Comparison of ENCODE assay signal across 8 mouse cellular contexts in genomic region chr8:105259721-105260320, GRCm38 (mm10). TPM values are rescaled to one million over a fixed set of nuclear protein-coding genes. Genes with fewer than 3 reads are reported as not detected.
DNase-seq lines count a peak whose midpoint lies in the region; ATAC-seq and TF ChIP-seq lines count a peak whose summit lies in the region.

No protein-coding gene starts in this region.

- intact Hi-C loops in left cerebral cortex, adult 2 months (cut with DNase I) = no loop called here
- intact Hi-C loops in gastrocnemius, postnatal 36 days (cut with DNase I) = loop anchor here (5.0 kb wide), 1 partner anchor 88 kb away; the partner anchor contains the start of gene Cbfb

- 0 out of 2 replicates have a peak, but pooled peaks have one; percentile 32 for ATAC-seq in intestine, postnatal 0 days
- no peak for ATAC-seq in liver, embryonic 12.5 days
- ATAC-seq in monocyte, adult 5-6 weeks (replicated peaks; ENCODE audit: insufficient number of reproducible peaks, low FRiP score, low TSS enrichment, poor library complexity, severe bottlenecking) = peak; percentile 48

- H3K9me3 ChIP-seq in intestine, postnatal 0 days (ENCODE audit: control insufficient read depth) = no peaks in the 10 kb centered on the region
- H3K9me3 ChIP-seq in liver, embryonic 12.5 days (replicated peaks) = no peaks in the 10 kb centered on the region

- peak; percentile 97 for TF ChIP-seq CTCF in left cerebral cortex, adult 2 months (IDR thresholded peaks at IDR 0.05)
- TF ChIP-seq CTCF in intestine, postnatal 0 days (IDR thresholded peaks at IDR 0.05; ENCODE audit: low read depth) = peak; percentile 100

- 5% methylated on average over 30 of the region's 30 CpGs for WGBS in intestine, postnatal 0 days
- 4% methylated on average over 30 of the region's 30 CpGs for WGBS in liver, embryonic 12.5 days (ENCODE audit: insufficient replicate concordance)

- DNase-seq in left cerebral cortex, adult 2 months (ENCODE audit: extremely low spot score in 1 of 2, low spot score in 2 of 2) = peak; percentile 65 to 82
- no peak for DNase-seq in left cerebral cortex, adult 11 months (ENCODE audit: low spot score)
- peak; percentile 86 for DNase-seq in embryo, embryonic 10.5 days (ENCODE audit: low spot score)
- DNase-seq in gastrocnemius, postnatal 36 days = peak; percentile 59 to 71
- peak; percentile 77 to 95 for DNase-seq in spleen, postnatal 4 days (ENCODE audit: low spot score in 2 of 2)

- H3K27ac ChIP-seq in left cerebral cortex, adult 2 months = no peak overlapping the region
- H3K27ac ChIP-seq in intestine, postnatal 0 days (ENCODE audit: low read depth, low read length) = no peak overlapping the region
- H3K27ac ChIP-seq in liver, embryonic 12.5 days = no peak overlapping the region

- H3K4me1 ChIP-seq in intestine, postnatal 0 days (replicated peaks; ENCODE audit: control insufficient read depth, insufficient read depth, low read length) = peaks cover 19% of the 10 kb centered on the region
- peaks cover 55% of the 10 kb centered on the region for H3K4me1 ChIP-seq in liver, embryonic 12.5 days

- peak overlapping the region; percentile 44 for H3K4me3 ChIP-seq in left cerebral cortex, adult 2 months
- H3K4me3 ChIP-seq in intestine, postnatal 0 days (ENCODE audit: low read depth, low read length) = peak overlapping the region; percentile 20
- H3K4me3 ChIP-seq in liver, embryonic 12.5 days = peak overlapping the region; percentile 47

- peak overlapping the region; percentile 60 for H3K4me2 ChIP-seq in intestine, postnatal 0 days (replicated peaks; ENCODE audit: low read depth)
- peak overlapping the region; percentile 79 for H3K4me2 ChIP-seq in liver, embryonic 12.5 days

- H3K27me3 ChIP-seq in intestine, postnatal 0 days (replicated peaks; ENCODE audit: control insufficient read depth, insufficient read depth, low read length) = peaks cover 10% of the 10 kb centered on the region; the same call in 1 of the 2 replicates
- H3K27me3 ChIP-seq in liver, embryonic 12.5 days (replicated peaks) = peaks cover 76% of the 10 kb centered on the region

- H3K9ac ChIP-seq in intestine, postnatal 0 days (ENCODE audit: low read depth, low read length) = no peak overlapping the region
- peak overlapping the region; percentile 29; the same call in 1 of the 2 replicates for H3K9ac ChIP-seq in liver, embryonic 12.5 days

- H3K36me3 ChIP-seq in intestine, postnatal 0 days (ENCODE audit: control insufficient read depth, insufficient read depth) = peaks cover 6% of the 10 kb centered on the region; the same call in 1 of the 2 replicates
- H3K36me3 ChIP-seq in liver, embryonic 12.5 days = no peaks in the 10 kb centered on the region

RNA-seq across cellular contexts. Expression of gene Tradd, which starts 4.6 kb away (rescaled TPM):
- total RNA-seq in left cerebral cortex, adult 2 months (2021) = 1 to 10 TPM; 8.0 TPM
- 1 to 10 TPM; 2.8 to 3.7 TPM for total RNA-seq in gastrocnemius, postnatal 36 days (2021)
- polyA plus RNA-seq in intestine, postnatal 0 days (2015; fragmentation: Nextera tagmentation; extraction: Ambion mirVana) = 50.6 TPM in 2 replicates
- polyA plus RNA-seq in liver, embryonic 12.5 days (2016; fragmentation: Nextera tagmentation; extraction: Ambion mirVana) = 17.7 and 18.3 TPM in 2 replicates
- 16.2 to 28.9 TPM (median 23.3 TPM) in 3 replicates for total RNA-seq in monocyte, adult 5-6 weeks (2017)

RNA-seq across cellular contexts. Expression of gene Fbxl8, which starts 4.6 kb away (rescaled TPM):
- total RNA-seq in left cerebral cortex, adult 2 months (2021) = 1 to 10 TPM in 1 of 2 experiments, under 1 TPM in 1; 1.00 to 1.1 TPM
- 1 to 10 TPM in 1 of 2 experiments, under 1 TPM in 1; 0.87 to 1.3 TPM for total RNA-seq in gastrocnemius, postnatal 36 days (2021)
- 6.0 and 6.2 TPM in 2 replicates for polyA plus RNA-seq in intestine, postnatal 0 days (2015; fragmentation: Nextera tagmentation; extraction: Ambion mirVana)
- 1.2 and 1.5 TPM in 2 replicates for polyA plus RNA-seq in liver, embryonic 12.5 days (2016; fragmentation: Nextera tagmentation; extraction: Ambion mirVana)
- 3.6 to 5.0 TPM in 2 of 3 replicates, not detected in the other for total RNA-seq in monocyte, adult 5-6 weeks (2017)

RNA-seq across cellular contexts. Expression of gene B3gnt9, which starts 4.9 kb away (rescaled TPM):
- 1 to 10 TPM; 2.1 to 2.8 TPM for total RNA-seq in left cerebral cortex, adult 2 months (2021)
- 1 to 10 TPM; 2.0 to 2.2 TPM for total RNA-seq in gastrocnemius, postnatal 36 days (2021)
- 7.1 and 8.1 TPM in 2 replicates for polyA plus RNA-seq in intestine, postnatal 0 days (2015; fragmentation: Nextera tagmentation; extraction: Ambion mirVana)
- 3.5 and 3.6 TPM in 2 replicates for polyA plus RNA-seq in liver, embryonic 12.5 days (2016; fragmentation: Nextera tagmentation; extraction: Ambion mirVana)
- 0.29 TPM in 1 of 3 replicates, not detected in the others for total RNA-seq in monocyte, adult 5-6 weeks (2017)

RNA-seq across cellular contexts. Expression of gene Hsf4, which starts 9.8 kb away (rescaled TPM):
- 10 to 100 TPM; 17.2 to 17.5 TPM for total RNA-seq in left cerebral cortex, adult 2 months (2021)
- 1 to 10 TPM; 4.6 to 5.6 TPM for total RNA-seq in gastrocnemius, postnatal 36 days (2021)
- polyA plus RNA-seq in intestine, postnatal 0 days (2015; fragmentation: Nextera tagmentation; extraction: Ambion mirVana) = 0.27 and 0.48 TPM in 2 replicates
- polyA plus RNA-seq in liver, embryonic 12.5 days (2016; fragmentation: Nextera tagmentation; extraction: Ambion mirVana) = not detected in 2 replicates
- total RNA-seq in monocyte, adult 5-6 weeks (2017) = 0.96 to 2.5 TPM in 2 of 3 replicates, not detected in the other

RNA-seq across cellular contexts. Expression of gene Nol3, which starts 16.1 kb away (rescaled TPM):
- 10 to 100 TPM in 1 of 2 experiments, 1 to 10 TPM in 1; 8.9 to 10.4 TPM for total RNA-seq in left cerebral cortex, adult 2 months (2021)
- total RNA-seq in gastrocnemius, postnatal 36 days (2021) = 10 to 100 TPM; 23.9 to 26.0 TPM
- 0.76 and 0.90 TPM in 2 replicates for polyA plus RNA-seq in intestine, postnatal 0 days (2015; fragmentation: Nextera tagmentation; extraction: Ambion mirVana)
- polyA plus RNA-seq in liver, embryonic 12.5 days (2016; fragmentation: Nextera tagmentation; extraction: Ambion mirVana) = 0.12 and 0.18 TPM in 2 replicates
- total RNA-seq in monocyte, adult 5-6 weeks (2017) = not detected in 3 replicates
